Mouse (Mus musculus): Measurements from ENCODE around the gene Samd1.

- TF ChIP-seq CTCF (IDR thresholded peaks at IDR 0.05; ENCODE audit: extremely low read depth, insufficient read depth, insufficient read length, insufficient replicate concordance) (no peak), POLR2A (IDR thresholded peaks at IDR 0.05; ENCODE audit: low read depth, low read length) (no peak)
Observed at GRCm38 (mm10) chr8:83955958-83956218, 41.6 kb upstream of the Samd1 start.
